Mouse (Mus musculus) megakaryocyte, embryonic 14.5 days (primary cell): Measurements from ENCODE around the gene Kif5a.
A peak's percentile ranks its signal among the peaks of the same experiment; 100 is the strongest.

Experiments used
- FLI1 ChIP-seq: IDR thresholded peaks from 2 replicates; pipeline ENCODE4 v1.6.1; 2012; ENCODE audit warnings: low read length, inconsistent platforms, mixed read lengths
- GATA1 ChIP-seq: IDR thresholded peaks from 3 replicates; pipeline ENCODE4 v1.6.1; 2012; ENCODE audit warnings: mixed read lengths, low read length, inconsistent platforms, borderline replicate concordance

DNA sequence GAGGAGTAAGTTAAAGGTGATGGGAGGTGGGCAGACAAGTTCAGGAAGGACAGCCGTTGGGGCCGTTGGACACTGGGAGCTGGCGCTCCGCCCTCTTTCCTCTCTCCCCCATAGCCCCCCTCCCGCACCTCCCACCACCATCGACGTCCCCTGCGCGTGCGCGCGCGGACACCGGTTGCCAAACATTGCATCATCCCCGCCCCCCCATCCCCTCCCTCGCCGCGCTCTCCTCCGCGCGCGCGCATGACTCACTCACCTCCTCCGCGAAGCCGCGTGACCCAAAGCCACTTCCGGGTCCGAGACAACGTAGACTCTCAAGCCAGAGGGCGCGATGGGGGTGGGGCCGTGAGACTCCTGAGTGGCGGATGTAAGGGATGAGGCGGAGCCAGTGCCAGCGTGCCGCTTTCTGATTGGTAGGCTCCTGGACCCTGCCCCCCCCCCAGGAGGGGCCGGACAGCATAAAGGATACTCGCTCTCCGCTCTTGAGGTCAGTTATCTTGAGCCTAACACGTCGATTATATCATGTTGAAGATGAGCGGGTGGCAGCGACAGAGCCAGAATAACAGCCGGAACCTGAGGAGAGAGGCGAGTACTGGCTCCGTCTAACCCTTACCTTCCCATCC lies 27.3 kb upstream of the Kif5a start:
- TF ChIP-seq GATA1 (peak; percentile 64; the same call in 1 of the 3 replicates), FLI1 (no peak)
